Mouse (Mus musculus) NIH3T3 (cell line): ENCODE results near the gene Faf1.

Experiments
- DNase-seq: peaks from one replicate; pipeline ENCODE4 v3.0.0-alpha.2; 2012; ENCODE audit warnings: low read depth

The Faf1 gene

GRCm38 (mm10) chr4:109904487-109904886 lies 228.1 kb downstream of the Faf1 start:
- DNase-seq = no peak

GRCm38 (mm10) chr4:109929058-109929457 lies 252.7 kb downstream of the Faf1 start:
- DNase-seq = no peak

GRCm38 (mm10) chr4:109930445-109930844 lies 254.1 kb downstream of the Faf1 start:
- peak; percentile 26 for DNase-seq

DNA sequence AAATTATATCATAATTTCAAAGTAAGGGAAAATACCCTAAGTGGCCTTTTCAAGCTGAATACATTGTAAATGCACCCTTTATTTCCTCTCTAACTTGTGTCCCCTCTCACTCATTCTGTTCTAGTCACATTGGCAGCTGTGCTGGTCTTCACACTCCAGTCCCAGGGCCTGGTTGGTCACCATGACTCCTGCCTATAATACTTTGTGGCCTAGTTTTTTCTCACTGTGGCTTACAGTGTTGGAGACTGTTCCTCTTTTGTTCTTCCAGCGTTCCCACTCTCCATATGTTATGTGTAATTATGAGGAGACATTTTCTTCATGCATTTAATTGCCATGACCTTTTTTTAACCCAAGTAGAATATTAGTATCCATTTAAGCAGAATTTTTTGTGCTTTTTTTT lies 254.5 kb downstream of the Faf1 start:
- no peak for DNase-seq

DNA sequence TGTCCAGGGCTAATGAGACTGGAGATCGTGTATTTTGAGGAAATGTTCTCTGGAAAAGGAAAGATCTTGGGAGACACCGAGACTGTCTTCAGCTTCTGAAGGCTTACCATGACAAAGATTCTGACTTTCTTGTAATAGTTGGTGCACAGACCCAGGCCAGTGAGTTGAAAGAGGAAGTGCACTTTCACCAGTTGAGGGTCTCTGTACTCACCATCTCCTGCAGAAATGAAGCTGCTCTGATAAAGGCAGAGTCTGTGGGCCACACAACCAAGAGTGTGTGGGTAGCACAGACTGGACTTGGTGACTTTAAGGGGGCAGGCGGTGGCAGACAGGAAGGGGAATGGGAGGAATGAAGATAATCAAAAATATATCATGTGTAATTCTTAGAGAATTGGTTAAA lies 260.2 kb downstream of the Faf1 start:
- no peak for DNase-seq

DNA sequence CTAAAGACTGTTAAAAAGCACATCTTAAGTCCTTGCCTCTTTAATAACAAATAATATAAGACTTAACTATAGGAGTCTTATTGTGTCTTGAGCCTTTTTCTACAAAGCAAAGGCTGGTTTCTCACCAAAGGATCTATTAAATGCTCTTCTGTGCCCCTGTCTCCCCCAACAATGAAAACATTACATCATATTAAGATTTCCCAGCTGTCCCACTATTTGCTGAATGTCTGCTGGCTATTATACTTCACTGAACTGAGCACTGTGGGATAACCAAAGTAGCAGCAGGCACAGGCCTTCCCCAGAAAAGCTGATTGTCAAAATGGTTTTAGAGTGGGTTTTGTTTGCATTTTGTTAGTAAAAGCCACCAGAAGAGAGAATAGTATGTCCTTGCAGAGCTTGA lies 262.9 kb downstream of the Faf1 start:
- DNase-seq = no peak

- no peak for DNase-seq
Observed at GRCm38 (mm10) chr4:109945554-109945953, 269.2 kb downstream of the Faf1 start.

DNA sequence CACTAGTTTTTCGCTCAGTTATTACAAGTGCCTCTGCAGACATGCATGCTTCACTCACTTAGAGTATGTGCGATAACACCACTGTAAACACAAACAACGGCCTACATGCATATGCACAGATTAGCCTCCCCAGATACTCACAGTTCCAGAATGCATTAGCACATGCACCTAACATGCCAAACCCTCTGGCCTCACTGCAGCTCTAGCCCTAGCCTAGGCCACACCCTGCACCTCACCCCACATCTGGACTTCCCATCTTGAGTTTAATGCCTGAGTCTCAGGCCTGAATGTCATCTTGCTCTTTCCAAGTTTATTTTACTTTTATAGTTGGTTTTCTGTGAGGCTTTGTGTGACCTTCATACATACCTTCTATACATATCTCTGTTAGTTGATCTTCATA lies 272.9 kb downstream of the Faf1 start:
- DNase-seq = no peak

DNA sequence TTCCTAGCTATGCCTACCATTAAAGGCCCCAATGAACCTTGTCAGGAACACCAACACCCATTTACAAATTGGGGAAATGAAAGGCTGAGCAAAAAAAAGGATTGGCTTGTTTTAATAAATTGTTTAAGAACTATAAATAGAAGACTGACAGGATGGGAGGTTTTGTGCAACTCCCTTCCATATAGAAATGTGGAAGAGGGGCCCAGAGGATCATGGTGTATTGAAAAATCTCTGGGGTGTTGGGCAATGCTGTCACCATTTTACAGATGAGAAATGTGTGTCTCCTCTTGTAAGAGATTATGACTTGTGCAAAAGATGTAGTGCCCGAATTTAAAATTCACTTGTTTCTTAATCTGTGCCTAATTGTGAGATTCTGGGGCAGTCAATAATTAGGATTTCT lies 277.1 kb downstream of the Faf1 start:
- DNase-seq = no peak

DNA sequence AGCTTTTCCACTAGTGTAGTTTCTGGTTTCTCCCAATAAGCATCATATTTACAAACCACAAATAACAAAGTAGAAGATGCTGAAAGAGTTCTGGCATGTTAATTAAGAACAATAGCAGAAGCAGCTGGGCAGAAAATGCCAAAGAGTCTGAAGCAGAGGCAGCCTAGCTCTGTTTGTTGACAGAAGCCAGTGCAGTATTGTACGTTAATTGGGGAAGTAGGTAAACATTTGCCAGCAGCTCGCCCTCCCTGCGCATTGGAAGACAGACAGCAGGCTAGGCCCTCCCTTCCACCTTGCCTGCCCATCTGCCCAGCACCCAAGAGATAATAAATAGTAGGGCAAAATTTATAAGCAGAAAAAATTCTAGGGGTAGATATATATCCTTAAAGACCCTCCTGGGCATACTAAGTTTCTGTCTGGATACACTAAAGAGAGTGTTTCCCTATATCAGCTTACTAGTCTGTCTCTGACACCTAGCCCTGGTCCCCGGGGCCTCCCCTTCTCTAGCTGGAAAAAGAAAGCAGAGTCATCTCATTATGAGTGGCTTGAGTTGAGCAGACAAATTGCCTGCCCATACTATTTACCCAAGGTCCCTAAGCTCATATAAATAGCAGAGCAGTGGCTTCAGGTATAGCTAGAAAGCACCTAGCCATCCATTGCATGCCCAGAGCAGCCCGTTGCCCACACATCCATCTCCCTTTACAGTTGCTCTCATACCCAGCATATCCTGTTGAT lies 284.0 kb downstream of the Faf1 start:
- no peak for DNase-seq

GRCm38 (mm10) chr4:109963570-109964279 lies 287.3 kb downstream of the Faf1 start:
- no peak for DNase-seq

- no peak for DNase-seq
Observed at GRCm38 (mm10) chr4:109969561-109969960, 293.2 kb downstream of the Faf1 start.

DNA sequence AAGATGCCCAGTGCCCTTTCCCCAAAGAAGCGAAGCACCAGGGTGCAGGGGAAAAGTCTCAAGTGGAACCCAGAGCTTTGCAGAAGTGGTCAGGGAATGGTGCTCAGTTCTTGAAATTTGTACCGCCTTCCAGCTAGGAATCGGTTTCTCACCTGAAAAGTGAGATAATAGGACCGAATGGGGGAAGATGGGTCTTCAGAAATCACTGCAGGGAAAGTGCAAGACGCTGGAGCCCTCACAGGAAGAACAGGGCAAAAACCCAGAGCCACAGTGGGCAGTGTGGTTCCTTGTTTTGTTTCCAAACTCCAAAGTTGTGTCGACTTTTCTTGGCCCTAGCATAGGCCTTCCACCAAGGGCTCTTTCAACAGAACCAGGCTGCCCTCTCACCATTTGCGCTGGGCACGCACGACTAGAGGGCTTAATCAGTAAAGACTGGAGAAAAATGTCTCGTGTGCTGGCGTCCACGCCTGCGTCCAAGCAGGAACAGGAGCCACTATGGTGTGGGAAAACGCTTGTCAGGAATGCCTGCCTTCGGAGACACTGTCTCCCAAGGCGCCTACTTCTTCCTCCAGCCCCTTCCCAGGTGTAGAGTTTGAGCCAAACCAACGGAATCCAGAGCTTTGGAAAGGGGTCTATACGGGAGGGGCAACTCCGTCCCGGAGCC lies 297.7 kb downstream of the Faf1 start:
- DNase-seq = no peak

GRCm38 (mm10) chr4:109974655-109975380 lies 298.4 kb downstream of the Faf1 start:
- DNase-seq = no peak

GRCm38 (mm10) chr4:109975381-109976240 lies 299.2 kb downstream of the Faf1 start:
- no peak for DNase-seq

DNA sequence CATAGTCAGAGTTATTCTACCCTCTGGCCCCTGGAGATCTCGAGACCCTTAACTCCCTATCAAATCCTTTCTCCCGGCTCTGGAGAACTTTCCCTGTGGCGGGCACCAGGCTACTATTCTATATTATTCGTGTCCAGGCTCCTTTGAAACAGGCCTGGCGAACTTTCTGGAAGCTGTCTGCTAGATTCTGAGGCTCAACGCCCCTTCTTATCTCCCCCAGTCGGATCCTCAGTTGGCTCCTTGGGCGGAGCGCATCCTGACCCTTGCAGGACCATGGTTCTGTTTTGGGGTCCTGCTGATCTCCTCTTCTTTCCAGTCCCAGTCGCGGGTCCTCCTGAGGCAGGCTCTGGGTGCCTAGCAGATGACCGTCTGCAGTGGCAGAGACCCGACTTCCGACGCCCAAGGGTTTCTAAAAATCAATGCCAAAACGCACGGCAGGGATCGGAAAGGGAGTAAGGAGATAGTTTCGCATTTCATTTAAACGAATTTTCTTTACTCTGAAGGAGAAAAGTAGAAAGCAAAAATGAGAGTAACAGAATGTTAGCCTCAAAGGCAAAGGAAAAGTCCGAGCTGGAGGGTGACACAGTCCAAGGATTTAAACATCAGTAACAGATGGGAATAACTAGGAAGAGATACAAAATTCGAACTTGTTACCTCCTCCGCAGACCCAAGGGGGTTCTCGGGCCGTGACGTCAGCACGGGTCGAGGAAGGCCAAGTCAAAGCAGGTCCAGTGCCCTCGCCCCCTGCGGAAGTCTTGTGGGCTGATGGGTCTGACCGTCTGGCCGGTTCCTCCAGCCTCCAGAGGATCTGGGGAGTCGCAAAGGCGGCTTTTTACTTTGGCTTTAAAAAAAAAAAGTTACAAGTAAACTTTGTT lies 300.1 kb downstream of the Faf1 start:
- no peak for DNase-seq

GRCm38 (mm10) chr4:109977148-109978067 lies 301.0 kb downstream of the Faf1 start, which contains the start of gene Dmrta2:
Gene Dmrta2 (plus strand): TSS chr4:109978053.
- no peak for DNase-seq

DNA sequence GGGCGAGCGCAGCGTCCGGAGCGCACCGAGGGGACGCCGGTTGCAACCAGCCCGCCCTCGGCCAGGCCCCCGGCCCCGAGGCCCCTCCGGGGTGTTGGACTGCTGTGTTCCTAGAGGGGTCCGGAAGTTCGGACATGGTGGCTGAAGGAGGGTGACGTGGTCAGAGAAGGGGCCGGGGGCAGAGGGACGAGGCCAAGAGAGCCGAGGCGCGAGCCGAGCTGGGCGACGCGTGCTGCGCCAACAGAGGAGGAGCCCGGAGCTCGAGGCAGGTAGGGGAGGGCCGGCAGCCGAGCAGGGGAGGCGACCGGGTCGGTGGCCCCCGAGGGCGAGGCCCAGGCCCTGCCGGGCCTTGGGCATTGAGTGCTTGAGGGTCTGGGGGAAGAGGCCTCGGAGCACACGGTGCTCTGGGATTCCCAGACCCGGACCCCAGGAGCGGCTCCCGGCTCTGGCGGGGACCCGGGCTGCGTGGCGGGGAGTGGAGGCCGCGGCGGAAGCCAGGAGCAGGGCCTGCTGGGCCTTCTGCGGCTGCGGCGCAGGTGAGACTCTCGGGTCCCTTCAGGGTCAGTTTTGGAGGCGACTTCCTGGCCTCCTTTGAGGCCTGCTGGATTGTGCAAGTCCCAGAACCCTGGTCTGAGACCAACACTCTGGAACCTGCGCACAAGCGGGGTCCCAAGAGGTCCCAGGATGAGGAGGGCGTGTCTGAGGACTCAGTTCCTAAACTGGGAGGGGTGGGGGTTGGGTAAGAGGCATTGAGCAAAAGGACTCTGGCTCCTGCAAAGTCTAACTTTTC lies 301.9 kb downstream of the Faf1 start:
- DNase-seq = no peak
